Mouse (Mus musculus): Measurements from ENCODE around the gene Ocel1.
"Not testable (repeated sequence)": the region's sequence is repeated elsewhere in the genome, so short reads cannot be mapped to it uniquely, and the experiment has no call there.

Ocel1 gene

DNA sequence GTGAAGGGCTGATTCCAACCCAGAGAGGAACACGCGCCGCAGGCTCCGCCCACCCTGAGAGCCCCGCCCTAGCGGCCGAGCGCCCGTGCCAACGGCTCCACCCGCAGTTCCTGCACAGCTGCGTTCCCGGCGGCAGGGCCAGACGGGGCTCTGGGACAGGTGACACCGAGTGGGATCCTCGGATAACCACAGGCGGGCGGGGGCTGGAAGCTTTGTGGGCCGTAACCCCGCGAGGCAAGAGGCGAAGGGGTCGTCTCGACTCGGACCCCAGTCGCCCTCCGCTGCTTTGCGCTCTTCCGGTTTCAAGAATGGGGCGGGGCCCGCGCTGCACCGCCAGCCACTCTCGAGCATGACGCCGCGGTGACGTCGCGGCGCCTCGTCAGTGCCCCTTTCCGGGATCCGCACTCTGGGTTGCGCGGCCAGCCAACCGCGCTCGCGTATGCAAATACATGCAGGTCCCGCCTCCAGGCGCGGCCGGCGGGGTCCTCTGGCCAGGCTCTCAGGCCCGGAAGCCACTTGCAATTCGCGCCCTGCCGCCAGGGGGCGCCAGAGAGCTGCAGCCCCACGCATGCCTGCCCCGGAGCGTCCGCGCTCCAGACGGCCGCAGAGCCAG lies at the start of gene Ocel1:
Gene Ocel1 (plus strand): TSS at position 63 of the 613 bp plus-strand sequence.
- in situ Hi-C loops (cut with MboI), result no loop called here

DNA sequence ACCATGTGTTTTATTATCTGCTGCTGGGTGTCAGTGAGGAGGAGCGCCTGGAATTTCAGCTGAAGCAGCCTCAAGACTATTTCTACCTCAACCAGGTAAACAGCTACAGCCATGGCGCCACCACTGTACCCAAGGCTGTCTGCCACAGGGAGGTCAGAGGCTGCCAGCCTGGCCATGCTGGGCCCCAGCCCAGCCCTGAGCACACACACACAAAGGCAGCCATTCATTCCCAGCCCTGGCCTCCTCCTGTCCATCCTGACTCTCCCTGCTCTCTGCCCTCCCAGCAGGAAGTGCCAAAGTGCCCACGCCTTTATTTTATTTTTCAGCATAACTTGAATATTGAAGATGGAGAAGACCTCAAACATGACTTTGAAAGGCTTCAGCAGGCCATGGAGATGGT lies 48.2 kb upstream of the Ocel1 start:
- in situ Hi-C loops (cut with MboI), result no loop called here

- in situ Hi-C loops (cut with MboI), result no loop called here
These were observed 46.2 kb upstream of the Ocel1 start for GRCm38 (mm10) chr8:71324848-71325247.

DNA sequence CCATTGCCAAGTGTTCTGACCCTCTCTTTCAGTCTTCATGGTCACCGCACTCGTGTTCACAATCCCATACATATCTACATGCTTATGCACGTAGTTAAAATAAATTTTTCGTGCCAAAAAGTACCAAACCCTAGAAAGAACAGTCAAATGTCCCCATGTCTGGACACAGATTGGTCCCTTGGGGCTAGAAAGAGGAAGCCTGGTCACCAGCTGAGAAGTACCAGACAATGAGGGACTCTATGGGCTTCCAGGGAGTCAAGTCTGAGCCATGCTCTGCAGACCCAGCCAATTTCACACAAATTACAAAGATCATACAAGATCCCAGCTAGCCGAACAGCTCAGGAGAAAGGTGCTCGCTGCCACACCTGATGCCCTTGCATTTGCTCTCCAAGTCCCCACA lies 33.3 kb upstream of the Ocel1 start:
- in situ Hi-C loops (cut with MboI), result not testable (repeated sequence)

GRCm38 (mm10) chr8:71340625-71341024 lies 30.5 kb upstream of the Ocel1 start:
- in situ Hi-C loops (cut with MboI), result no loop called here

- in situ Hi-C loops (cut with MboI), result no loop called here
These were observed 24.5 kb upstream of the Ocel1 start for GRCm38 (mm10) chr8:71346581-71346980.

- in situ Hi-C loops (cut with MboI), result no loop called here
These were observed 20.0 kb upstream of the Ocel1 start for GRCm38 (mm10) chr8:71351117-71351516.

DNA sequence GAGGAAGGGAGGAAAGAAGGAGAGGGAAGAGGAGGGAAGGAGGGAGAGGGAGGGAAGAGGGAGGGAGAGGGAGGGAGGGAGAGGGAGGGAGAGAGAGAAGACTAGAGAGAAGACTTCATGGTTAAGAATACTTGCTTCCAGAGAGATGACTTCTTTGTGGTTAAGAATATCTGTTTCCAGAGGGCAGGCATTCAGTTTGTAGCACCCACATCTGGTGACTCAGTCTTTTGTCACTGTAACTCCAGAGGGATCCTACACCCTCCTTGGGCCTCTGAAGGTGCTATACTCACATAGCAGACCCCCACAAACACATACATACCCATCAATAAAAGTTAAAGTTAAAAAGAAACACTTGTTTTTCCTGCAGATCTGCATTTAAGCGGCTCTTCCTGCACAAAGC lies 19.6 kb upstream of the Ocel1 start:
- in situ Hi-C loops (cut with MboI), result no loop called here

GRCm38 (mm10) chr8:71358026-71358425 lies 13.1 kb upstream of the Ocel1 start:
- in situ Hi-C loops (cut with MboI), result no loop called here

- in situ Hi-C loops (cut with MboI), result no loop called here
These were observed 4.1 kb upstream of the Ocel1 start, which contains the start of gene Use1 for GRCm38 (mm10) chr8:71366771-71367528. TSS of gene Use1 (plus strand) at chr8:71366848.

DNA sequence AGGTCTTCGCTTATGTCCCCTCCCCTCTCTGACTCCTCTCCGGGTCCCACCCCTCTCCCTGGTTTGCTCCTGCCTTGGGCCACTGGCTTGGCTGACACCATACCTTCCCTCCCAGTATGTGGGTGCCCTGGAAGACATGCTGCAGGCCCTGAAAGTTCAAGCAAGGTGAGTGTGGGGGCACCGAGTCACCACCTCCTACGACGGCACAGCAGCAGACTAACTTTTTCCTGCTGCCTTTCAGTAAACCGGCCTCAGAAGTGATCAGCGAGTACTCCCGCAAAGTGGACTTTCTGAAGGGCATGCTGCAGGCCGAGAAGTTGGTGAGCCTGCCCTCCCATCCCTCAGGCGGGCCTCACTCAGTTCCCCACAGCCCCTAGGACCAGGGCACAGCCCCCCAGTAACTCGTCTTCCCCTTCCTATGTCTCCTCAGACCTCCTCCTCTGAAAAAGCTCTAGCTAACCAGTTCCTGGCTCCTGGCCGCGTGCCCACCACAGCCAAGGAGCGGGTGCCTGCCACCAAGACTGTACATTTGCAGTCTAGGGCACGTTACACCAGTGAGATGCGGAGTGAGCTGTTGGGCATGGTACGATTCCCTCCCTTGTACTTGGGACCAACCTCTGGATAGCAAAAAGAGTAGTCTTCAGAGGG lies 3.4 kb upstream of the Ocel1 start:
- in situ Hi-C loops (cut with MboI), result no loop called here

- in situ Hi-C loops (cut with MboI), result no loop called here
These were observed 2.7 kb upstream of the Ocel1 start for GRCm38 (mm10) chr8:71368366-71368765.

DNA sequence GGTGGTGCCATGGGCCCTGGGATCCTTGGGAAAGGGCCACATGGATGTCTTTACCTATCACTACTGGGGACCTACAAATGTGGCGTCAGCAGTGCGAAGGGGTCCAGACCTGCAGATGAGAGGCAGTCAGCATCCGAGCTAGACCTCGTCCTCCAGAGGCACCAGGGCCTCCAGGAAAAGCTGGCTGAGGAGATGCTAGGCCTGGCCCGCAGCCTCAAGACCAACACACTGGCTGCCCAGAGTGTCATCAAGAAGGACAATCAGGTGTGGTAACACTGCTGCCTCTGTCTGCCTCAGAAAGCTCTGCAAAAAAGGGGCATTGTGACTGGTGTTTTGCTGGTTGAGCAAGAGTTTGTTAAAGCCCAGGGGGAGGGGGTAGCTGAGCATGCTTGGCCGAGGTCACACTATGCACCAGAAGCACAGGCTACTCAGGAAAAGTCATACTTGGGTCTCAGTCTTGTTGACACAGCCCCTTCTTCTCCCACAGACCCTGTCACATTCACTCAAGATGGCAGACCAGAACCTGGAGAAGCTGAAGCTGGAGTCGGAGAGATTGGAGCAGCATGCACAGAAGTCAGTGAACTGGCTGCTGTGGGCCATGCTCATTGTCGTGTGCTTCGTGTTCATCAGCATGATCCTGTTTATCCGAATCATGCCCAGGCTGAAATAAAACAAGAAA lies 1.9 kb upstream of the Ocel1 start:
- in situ Hi-C loops (cut with MboI), result no loop called here

DNA sequence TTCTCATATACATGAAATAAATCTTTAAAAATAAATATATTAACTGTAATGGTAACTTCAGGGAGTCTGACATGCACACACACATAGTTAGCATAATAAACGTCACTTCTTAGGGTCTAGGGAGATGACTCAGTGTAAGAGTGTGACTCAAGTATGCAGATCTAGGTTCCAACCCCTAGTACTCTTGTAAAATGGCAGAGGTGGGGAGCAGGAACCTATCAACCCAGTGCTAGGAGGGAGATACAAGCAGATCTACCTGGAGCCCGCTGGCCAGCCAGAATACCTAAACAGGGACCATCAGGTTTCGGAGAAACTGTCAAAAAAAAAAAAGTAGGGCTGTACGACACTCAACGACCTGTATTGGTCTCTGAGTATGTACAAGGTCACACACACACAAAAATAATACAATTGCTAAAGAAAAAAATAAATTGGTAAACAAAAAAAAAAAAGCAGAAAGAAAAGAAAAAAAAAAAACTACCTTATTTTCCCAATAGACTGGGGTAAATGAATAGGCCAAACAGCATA lies 325 bp upstream of the Ocel1 start:
- in situ Hi-C loops (cut with MboI), result no loop called here

GRCm38 (mm10) chr8:71372427-71372826 lies 1.3 kb downstream of the Ocel1 start:
- in situ Hi-C loops (cut with MboI), result no loop called here

DNA sequence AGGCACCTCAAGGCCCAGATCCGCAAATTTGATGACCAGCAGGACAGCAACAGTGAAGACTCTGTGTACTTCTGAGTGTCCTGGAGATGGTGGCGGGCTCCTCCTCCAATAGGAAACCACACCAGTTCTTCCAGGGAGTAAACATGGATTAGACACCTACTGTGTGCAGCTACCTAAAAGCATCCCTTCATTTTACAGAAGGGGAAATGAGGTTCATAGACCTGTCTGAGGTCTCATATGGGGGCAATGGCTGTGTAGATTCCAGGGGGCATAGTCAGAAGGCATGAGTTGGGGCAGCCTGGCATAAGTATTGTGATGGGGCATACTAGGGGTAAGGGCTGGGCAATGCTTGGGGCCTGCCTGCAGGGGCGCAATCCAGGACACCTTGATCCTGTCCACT lies 1.9 kb downstream of the Ocel1 start:
- in situ Hi-C loops (cut with MboI), result no loop called here

DNA sequence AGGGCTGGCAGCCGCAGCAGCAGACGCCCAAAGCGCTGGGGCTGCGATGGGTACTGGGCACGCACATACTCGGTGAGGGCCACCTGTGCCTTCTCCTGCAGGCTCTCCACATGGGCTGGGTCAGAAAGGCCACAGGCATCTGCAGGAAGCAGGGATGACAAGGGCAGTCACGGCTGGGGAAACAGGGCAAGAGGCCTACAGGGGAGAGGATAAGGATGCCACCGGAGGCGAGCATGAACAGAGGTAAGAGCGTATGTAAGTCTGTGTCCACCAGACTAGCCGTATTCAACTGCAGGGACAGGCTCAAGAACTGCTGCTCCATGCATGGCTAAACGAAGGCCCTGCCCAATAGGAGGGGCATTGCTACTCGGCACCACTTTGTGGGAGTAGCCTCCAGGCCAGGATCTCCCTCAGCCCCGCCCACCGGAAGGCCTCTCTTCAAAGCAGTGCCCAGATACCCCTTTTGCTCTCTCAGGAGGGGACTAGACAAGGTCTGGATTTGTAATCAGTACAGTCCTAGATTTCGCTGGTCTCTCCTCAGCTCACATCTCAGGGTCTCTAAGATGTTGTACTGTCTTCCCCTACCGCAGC lies 3.6 kb downstream of the Ocel1 start:
- in situ Hi-C loops (cut with MboI), result no loop called here

- in situ Hi-C loops (cut with MboI), result no loop called here
These were observed 4.7 kb downstream of the Ocel1 start for GRCm38 (mm10) chr8:71375581-71376422.

DNA sequence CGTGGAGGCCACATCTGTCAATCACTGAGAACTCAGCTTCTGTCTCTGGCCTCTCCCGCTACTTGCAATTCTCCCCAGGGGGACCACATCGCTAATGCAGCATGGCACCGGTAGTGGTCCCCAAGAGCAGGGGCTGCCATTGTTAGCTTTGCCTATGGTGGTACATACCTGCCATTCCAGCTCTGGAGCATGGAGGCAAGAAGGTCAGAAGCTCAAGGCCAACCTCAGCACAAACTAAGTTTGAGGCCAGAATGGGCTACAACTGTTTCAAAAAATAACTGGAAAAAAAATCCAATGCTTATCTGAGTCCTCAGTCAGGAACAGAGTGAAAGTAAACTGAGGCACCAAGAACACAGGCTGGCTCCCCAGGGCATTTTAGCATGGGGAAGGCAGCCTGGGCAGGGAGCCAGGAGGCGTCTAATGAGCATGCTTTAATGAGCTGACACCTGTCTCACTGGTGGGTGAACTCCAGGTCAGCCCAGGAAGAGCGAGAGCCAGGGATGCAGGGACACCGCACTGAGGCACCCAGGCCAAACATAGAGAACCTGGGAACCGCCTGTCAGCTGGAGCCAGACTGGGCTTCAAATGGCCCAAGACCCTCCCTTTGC lies 5.4 kb downstream of the Ocel1 start:
- in situ Hi-C loops (cut with MboI), result no loop called here

- in situ Hi-C loops (cut with MboI), result no loop called here
These were observed 7.9 kb downstream of the Ocel1 start for GRCm38 (mm10) chr8:71379008-71379407.
